Mouse (Mus musculus) embryonic facial prominence, embryonic 11.5 days (tissue): ENCODE data around the gene Camta1. TPM values are rescaled to one million over a fixed set of nuclear protein-coding genes. Genes with fewer than 3 reads are reported as not detected.

Source experiments
- ATAC-seq: fragments of 200-750 bp; cut with Nextera tagmentation; replicated peaks from 2 replicates; pipeline ENCODE4 v1.8.0; 2017; ENCODE audit warnings: low read depth; ENCODE audit not compliant: insufficient number of reproducible peaks, low FRiP score, low TSS enrichment
- DNase-seq: peaks from one replicate; pipeline ENCODE4 v3.0.0-alpha.2; 2015; ENCODE audit warnings: low spot score
- H3K27ac ChIP-seq: fragments of 300-500 bp; sonication (generic); replicated peaks from 2 replicates; pipeline ENCODE4 v1.5.1; 2014; ENCODE audit warnings: mild to moderate bottlenecking, low read depth, low read length, control low read depth
- H3K27me3 ChIP-seq: fragments of 300-500 bp; sonication (generic); 2 replicates; pipeline ENCODE4 v1.6.1; 2014; ENCODE audit warnings: mild to moderate bottlenecking, low read length, moderate library complexity, mixed read lengths; ENCODE audit not compliant: control insufficient read depth, insufficient read depth
- H3K36me3 ChIP-seq: fragments of 300-500 bp; sonication (generic); replicated peaks from 2 replicates; pipeline ENCODE4 v1.6.1; 2014; ENCODE audit warnings: low read depth, mild to moderate bottlenecking, low read length, moderate library complexity, mixed read lengths; ENCODE audit not compliant: control insufficient read depth, insufficient read depth
- H3K4me1 ChIP-seq: fragments of 300-500 bp; sonication (generic); 2 replicates; pipeline ENCODE4 v1.6.1; 2014; ENCODE audit warnings: low read length, mixed read lengths; ENCODE audit not compliant: control insufficient read depth, insufficient read depth
- H3K4me2 ChIP-seq: fragments of 300-500 bp; sonication (generic); 2 replicates; pipeline ENCODE4 v1.6.1; 2014; ENCODE audit warnings: low read depth, mild to moderate bottlenecking, control low read depth, low read length, moderate library complexity
- H3K4me3 ChIP-seq: fragments of 300-500 bp; sonication (generic); 2 replicates; pipeline ENCODE4 v1.5.1; 2014; ENCODE audit warnings: low read depth, low read length, control low read depth
- H3K9ac ChIP-seq: fragments of 300-500 bp; sonication (generic); replicated peaks from 2 replicates; pipeline ENCODE4 v1.6.1; 2014; ENCODE audit warnings: mild to moderate bottlenecking, control low read depth, low read length
- H3K9me3 ChIP-seq: fragments of 300-500 bp; sonication (generic); replicated peaks from 2 replicates; pipeline ENCODE4 v1.6.1; 2016; ENCODE audit warnings: mild to moderate bottlenecking, low read length, inconsistent platforms, mixed read lengths; ENCODE audit not compliant: control insufficient read depth
- WGBS: fragments of 180-500 bp; shearing (Covaris S2); extraction: QIAGEN DNeasy Blood & Tissue Kit; methylation state at CpG from one replicate; pipeline ENCODE4 v1.1.7; 2014; 5-methylcytosine and 5-hydroxymethylcytosine counted together
- polyA plus RNA-seq: library from polyadenylated mRNA; unstranded; fragments of >200 nt; fragmentation: Nextera tagmentation; extraction: Ambion mirVana; gene quantifications from 2 replicates; pipeline ENCODE4 v1.2.1, GENCODE M21; 2014

The Camta1 gene
- polyA plus RNA-seq, 1 experiment from 2014 or later = 130 TPM

DNA sequence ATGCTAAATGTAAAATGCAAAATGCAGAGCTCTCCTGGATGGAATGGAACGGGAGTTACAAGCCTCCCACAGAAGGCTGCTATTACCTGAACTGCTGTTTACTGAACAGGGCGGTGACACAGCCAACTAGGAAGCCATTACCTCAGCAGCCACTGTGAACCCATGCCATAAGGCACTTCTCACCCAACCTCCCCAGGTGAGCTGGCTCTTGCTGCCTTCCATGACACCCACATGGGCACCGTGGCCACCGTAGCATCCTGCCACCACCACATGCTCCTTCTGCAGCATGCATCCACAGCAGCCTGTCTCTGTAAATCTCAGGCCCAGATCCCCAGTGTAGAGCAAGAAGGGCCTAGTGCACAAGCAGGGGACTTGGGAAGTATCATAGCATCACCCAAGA is 438.8 kb downstream of the Camta1 start:
- Histone ChIP-seq H3K9ac (no peak overlapping the region), H3K27ac (no peak overlapping the region), H3K36me3 (no peaks in the 10 kb centered on the region), H3K4me3 (no peak overlapping the region), H3K9me3 (0 out of 2 replicates have a peak, but pooled peaks cover 2% of the 10 kb centered on the region), H3K4me2 (no peak overlapping the region), H3K27me3 (no peaks in the 10 kb centered on the region), H3K4me1 (no peaks in the 10 kb centered on the region)
- 84% methylated on average over 4 of the region's 4 CpGs for WGBS
- ATAC-seq (no peak), DNase-seq (no peak)

DNA sequence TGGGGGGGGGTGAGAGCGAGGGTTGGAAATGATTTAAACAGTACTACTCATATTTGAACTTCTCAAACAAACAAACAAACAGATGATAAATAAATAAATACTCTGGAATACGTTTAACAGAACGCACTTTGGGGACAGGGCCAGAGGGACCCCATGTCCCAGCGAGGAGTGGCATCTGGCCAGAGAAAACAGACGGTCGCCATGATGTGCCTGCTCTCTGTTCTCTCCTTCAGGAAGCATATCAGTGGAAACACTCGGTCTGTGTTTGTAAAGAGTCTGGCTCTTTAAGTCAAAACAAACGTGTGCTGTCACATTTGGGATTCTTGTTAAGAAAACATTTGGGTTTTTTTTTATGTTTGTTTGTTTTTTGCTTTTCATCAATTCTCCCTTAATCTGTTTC is 439.3 kb downstream of the Camta1 start:
- H3K27me3 ChIP-seq = no peaks in the 10 kb centered on the region
- 61% methylated on average over 8 of the region's 8 CpGs for WGBS
- H3K27ac ChIP-seq = no peak overlapping the region
- H3K36me3 ChIP-seq = no peaks in the 10 kb centered on the region
- no peak overlapping the region for H3K4me2 ChIP-seq
- no peaks in the 10 kb centered on the region for H3K4me1 ChIP-seq
- H3K4me3 ChIP-seq = no peak overlapping the region
- H3K9ac ChIP-seq = no peak overlapping the region
- 0 out of 2 replicates have a peak, but pooled peaks cover 2% of the 10 kb centered on the region for H3K9me3 ChIP-seq
- no peak for ATAC-seq
- DNase-seq = no peak

DNA sequence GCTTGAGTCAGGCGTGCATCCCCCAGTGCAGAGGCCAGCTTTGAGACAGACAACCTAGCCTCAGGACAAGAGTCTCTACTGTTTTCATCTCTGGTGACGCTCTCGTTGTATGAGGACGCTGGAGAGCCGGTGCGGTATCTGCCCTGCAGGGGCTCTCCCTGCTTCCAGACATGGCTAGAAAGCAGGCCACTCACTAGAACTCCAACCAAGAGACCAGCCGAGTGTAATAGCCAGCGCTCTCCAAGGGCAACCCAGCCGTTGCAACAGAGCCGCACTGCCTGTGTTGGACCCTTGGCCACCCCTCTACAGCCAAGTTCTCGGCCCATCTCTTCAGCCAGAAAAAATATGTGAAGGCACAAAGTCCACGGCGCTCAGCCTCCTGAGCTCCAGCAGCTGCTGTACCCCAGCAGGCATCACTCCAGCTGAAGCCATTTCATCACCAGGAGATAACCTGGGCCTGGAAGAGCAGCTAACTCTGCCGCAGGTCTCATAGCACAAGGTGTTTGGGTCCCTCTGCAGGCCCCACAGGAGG is 443.3 kb downstream of the Camta1 start:
- H3K27ac ChIP-seq = no peak overlapping the region
- H3K4me2 ChIP-seq = no peak overlapping the region
- no peak overlapping the region for H3K4me3 ChIP-seq
- no peak overlapping the region for H3K9ac ChIP-seq
- no peaks in the 10 kb centered on the region for H3K9me3 ChIP-seq
- ATAC-seq (no peak), DNase-seq (no peak)
- H3K27me3 ChIP-seq = no peaks in the 10 kb centered on the region
- no peaks in the 10 kb centered on the region for H3K36me3 ChIP-seq
- H3K4me1 ChIP-seq = no peaks in the 10 kb centered on the region
- WGBS = 67% methylated on average over 14 of the region's 14 CpGs

DNA sequence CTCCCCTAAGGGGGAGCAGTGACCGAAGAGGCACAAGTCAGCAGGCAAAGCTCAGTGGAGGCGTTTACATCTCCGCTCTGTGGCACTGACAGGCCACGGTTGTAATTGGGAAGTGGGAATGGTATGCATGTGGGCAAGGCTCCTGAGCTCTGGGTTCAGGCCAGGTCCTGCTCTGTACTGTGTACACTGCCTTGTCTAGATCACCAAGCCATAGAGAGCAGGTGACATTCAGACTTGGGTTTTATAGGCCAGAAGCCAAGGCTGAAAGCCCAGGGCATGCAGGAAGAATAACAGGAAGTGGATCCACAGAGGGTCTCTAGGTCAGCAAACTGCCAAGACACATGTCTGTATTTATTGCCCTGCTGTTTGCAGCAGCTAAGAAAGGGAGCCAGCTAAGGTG is 445.9 kb downstream of the Camta1 start:
- Histone ChIP-seq H3K4me3 (no peak overlapping the region), H3K36me3 (no peaks in the 10 kb centered on the region), H3K4me1 (no peaks in the 10 kb centered on the region), H3K9ac (no peak overlapping the region), H3K9me3 (no peaks in the 10 kb centered on the region), H3K27ac (no peak overlapping the region), H3K4me2 (no peak overlapping the region), H3K27me3 (no peaks in the 10 kb centered on the region)
- DNase-seq = no peak
- WGBS = 83% methylated on average over 4 of the region's 4 CpGs
- no peak for ATAC-seq

DNA sequence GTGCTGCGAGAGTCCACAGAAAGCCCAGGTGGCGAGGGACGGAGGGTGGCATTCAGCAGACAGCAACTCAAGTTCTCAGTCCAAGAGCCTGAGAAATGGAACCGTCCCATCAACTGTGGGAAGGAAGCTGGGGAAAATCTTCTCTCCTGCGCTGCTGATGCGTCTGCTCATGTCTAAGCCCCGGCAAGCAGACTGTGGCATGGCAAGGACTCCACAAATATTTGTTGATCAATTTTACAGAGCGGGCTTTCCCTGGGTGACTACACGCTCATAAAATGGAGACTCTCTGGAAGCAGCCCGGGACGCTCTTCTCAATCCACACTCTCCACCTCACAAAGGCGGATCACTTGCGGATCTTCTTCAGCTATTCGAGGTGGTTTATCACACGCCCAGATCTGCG is 446.3 kb downstream of the Camta1 start:
- 93% methylated on average over 16 of the region's 16 CpGs for WGBS
- Histone ChIP-seq H3K27ac (no peak overlapping the region), H3K4me3 (no peak overlapping the region), H3K9me3 (no peaks in the 10 kb centered on the region), H3K4me1 (no peaks in the 10 kb centered on the region), H3K9ac (no peak overlapping the region), H3K27me3 (no peaks in the 10 kb centered on the region), H3K4me2 (no peak overlapping the region), H3K36me3 (no peaks in the 10 kb centered on the region)
- DNase-seq = no peak
- no peak for ATAC-seq

DNA sequence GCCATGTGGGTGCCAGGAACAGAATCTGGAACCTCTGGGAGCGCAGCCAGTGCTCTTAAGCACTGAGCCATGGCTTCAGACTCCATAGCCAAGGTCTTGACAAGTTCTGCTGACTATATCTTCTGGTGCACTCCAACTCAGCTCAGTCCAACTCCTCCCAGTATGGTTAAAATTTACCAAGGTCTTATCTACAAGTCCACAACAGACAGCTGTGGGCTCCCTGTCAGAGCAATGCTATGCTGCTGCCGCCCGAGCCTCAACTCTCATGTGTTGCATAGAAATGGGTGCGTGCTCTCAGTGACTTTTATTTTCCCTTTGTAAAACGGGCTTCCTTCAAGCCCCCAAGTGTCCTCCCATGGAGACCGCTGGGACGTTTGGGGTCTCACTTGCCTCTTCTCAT is 446.7 kb downstream of the Camta1 start:
- H3K9me3 ChIP-seq = no peaks in the 10 kb centered on the region
- no peaks in the 10 kb centered on the region for H3K27me3 ChIP-seq
- no peak for DNase-seq
- H3K4me1 ChIP-seq = no peaks in the 10 kb centered on the region
- H3K4me3 ChIP-seq = no peak overlapping the region
- no peak overlapping the region for H3K9ac ChIP-seq
- H3K36me3 ChIP-seq = no peaks in the 10 kb centered on the region
- 95% methylated on average over 7 of the region's 7 CpGs for WGBS
- no peak overlapping the region for H3K27ac ChIP-seq
- H3K4me2 ChIP-seq = no peak overlapping the region
- ATAC-seq = no peak

DNA sequence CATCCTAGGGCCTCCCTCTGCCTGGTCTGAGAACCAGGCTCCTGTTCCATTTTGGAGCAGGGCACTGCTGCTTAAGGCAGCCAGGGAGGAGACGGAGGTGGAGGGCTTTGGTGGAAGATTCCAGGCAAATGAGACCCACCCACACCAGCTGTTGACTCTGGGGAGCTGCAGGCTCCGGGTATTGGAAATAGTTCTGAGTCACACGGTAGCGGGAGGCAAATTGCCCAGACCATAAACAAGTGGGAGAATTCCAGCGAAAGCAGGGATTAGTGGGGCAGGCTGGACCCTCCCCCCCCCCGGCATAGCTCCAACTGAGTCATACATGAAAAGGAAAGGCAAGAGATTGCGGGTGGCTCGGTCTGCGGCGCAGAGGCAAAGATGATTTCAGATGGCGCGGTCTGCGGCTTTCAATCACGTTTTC is 450.0 kb downstream of the Camta1 start:
- no peak overlapping the region for H3K4me2 ChIP-seq
- no peaks in the 10 kb centered on the region for H3K9me3 ChIP-seq
- no peak for ATAC-seq
- H3K27ac ChIP-seq = no peak overlapping the region
- H3K9ac ChIP-seq = no peak overlapping the region
- no peaks in the 10 kb centered on the region for H3K4me1 ChIP-seq
- H3K36me3 ChIP-seq = no peaks in the 10 kb centered on the region
- 28% methylated on average over 14 of the region's 14 CpGs for WGBS
- no peaks in the 10 kb centered on the region for H3K27me3 ChIP-seq
- no peak for DNase-seq
- H3K4me3 ChIP-seq = no peak overlapping the region

DNA sequence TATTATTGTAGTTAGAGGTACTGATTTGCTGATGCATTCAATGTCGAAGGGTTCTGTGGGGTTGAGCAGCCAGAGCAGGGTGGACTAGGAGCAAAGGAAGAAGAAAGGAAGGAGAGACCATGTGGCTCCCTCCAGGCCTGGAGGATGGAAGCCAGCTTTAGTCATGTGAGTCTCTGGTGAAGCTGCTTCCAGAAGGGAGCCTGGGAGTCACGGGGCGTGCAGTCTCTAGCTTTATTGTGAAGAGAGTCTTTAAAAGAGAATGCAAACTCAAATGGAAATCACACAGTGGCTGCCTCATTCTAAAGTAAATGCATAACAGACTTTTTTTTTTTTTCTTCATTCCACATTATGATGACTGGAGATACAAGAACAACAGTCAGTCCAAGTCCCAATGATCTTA is 450.7 kb downstream of the Camta1 start:
- Histone ChIP-seq H3K4me1 (no peaks in the 10 kb centered on the region), H3K9me3 (no peaks in the 10 kb centered on the region), H3K27me3 (no peaks in the 10 kb centered on the region), H3K36me3 (no peaks in the 10 kb centered on the region), H3K9ac (no peak overlapping the region), H3K4me3 (no peak overlapping the region), H3K4me2 (no peak overlapping the region), H3K27ac (no peak overlapping the region)
- WGBS = 67% methylated on average over 3 of the region's 3 CpGs
- DNase-seq = no peak
- no peak for ATAC-seq
